Mouse (Mus musculus) Muller cell, postnatal 12 days (primary cell): ENCODE measurements at regions not wholly inside any gene's neighbourhood (a gene's known extent, or its start where the extent isn't known, plus 50 kb on each side); places are given as distances from the start of the nearest gene placed in this dataset.

Experiments used
- DNase-seq: peaks from one replicate; pipeline ENCODE4 v3.0.0-alpha.2; 2015; ENCODE audit errors: inconsistent ontology term

- no peak for DNase-seq
These were observed 53.5 kb upstream of the Trabd2b start for GRCm38 (mm10) chr4:114353058-114353457.
